Mouse (Mus musculus) ES-E14 (cell line): ENCODE measurements around the gene Inca1. TPM values are rescaled to one million over a fixed set of nuclear protein-coding genes. Genes with fewer than 3 reads are reported as not detected.

Source experiments
- DNase-seq: peaks from one replicate; pipeline ENCODE4 v3.0.0-alpha.2; 2013; ENCODE audit warnings: low read depth, low spot score
- H3K27ac ChIP-seq: 2 replicates; pipeline ENCODE4 v1.5.1; 2012; ENCODE audit warnings: low read depth, mild to moderate bottlenecking, low read length, moderate library complexity, mixed read lengths; ENCODE audit not compliant: poor library complexity, insufficient read depth, severe bottlenecking
- H3K36me3 ChIP-seq: 2 replicates; pipeline ENCODE4 v1.6.1; 2012; ENCODE audit warnings: mild to moderate bottlenecking, low read length, moderate library complexity, mixed read lengths; ENCODE audit not compliant: control insufficient read depth, poor library complexity, insufficient read depth, severe bottlenecking
- H3K4me1 ChIP-seq, 2 experiments: fragments of 150-350 bp in 1 of 2; sonication (generic) in 1 of 2; 2 replicates each; pipeline ENCODE4 v1.6.1; 2012; ENCODE audit warnings: low read length in 2 of 2, mild to moderate bottlenecking in 1 of 2, mixed read lengths in 1 of 2; ENCODE audit not compliant: control insufficient read depth in 2 of 2, insufficient read depth in 2 of 2, poor library complexity in 1 of 2
- H3K4me3 ChIP-seq, 2 experiments: fragments of 150-350 bp in 1 of 2; sonication (generic) in 1 of 2; 2 replicates each; pipeline ENCODE4 v1.5.1; 2012; ENCODE audit warnings: low read length in 2 of 2, low read depth in 1 of 2, mild to moderate bottlenecking in 1 of 2, mixed read lengths in 1 of 2; ENCODE audit not compliant: insufficient read depth in 1 of 2, poor library complexity in 1 of 2, severe bottlenecking in 1 of 2
- H3K9ac ChIP-seq: 2 replicates; pipeline ENCODE4 v1.6.1; 2012; ENCODE audit warnings: low read depth, mild to moderate bottlenecking, low read length, mixed read lengths; ENCODE audit not compliant: poor library complexity, insufficient read depth, severe bottlenecking
- H3K9me3 ChIP-seq: fragments of 150-350 bp; sonication (generic); 2 replicates; pipeline ENCODE4 v1.6.1; 2012; ENCODE audit warnings: low read depth, mild to moderate bottlenecking, low read length; ENCODE audit not compliant: control insufficient read depth, insufficient read depth
- CHD2 ChIP-seq: IDR thresholded peaks from 2 replicates; pipeline ENCODE4 v1.6.1; 2014; ENCODE audit warnings: mild to moderate bottlenecking, low read depth, low read length, inconsistent platforms
- HCFC1 ChIP-seq: IDR thresholded peaks from 2 replicates; pipeline ENCODE4 v1.6.1; 2012; ENCODE audit warnings: low read length, inconsistent platforms, borderline replicate concordance; ENCODE audit not compliant: insufficient read depth
- MAFK ChIP-seq: IDR thresholded peaks from 2 replicates; pipeline ENCODE4 v1.6.1; 2014; ENCODE audit warnings: mild to moderate bottlenecking, low read depth, low read length, inconsistent platforms; ENCODE audit not compliant: insufficient read depth
- ZC3H11A ChIP-seq: IDR thresholded peaks from 2 replicates; pipeline ENCODE4 v1.6.1; 2012; ENCODE audit warnings: low read depth, mild to moderate bottlenecking, inconsistent platforms, low read length, borderline replicate concordance
- ZNF384 ChIP-seq: IDR thresholded peaks from 2 replicates; pipeline ENCODE4 v1.6.1; 2012; ENCODE audit warnings: low read depth, low read length, inconsistent platforms
- in situ Hi-C, 2 experiments: fragments of 600-800 bp; cut with MboI; formaldehyde crosslinking; loops; one replicate each; pipeline ENCODE4 v1.15.1; 2025; ENCODE audit warnings: low sequenced_read_pairs in 2 of 2, inconsistent platforms in 1 of 2; ENCODE audit not compliant: unreplicated experiment in 2 of 2
- total RNA-seq: library from RNA; depleted of rRNA; stranded (reverse); fragments of 300-350 nt; gene quantifications from 2 replicates; pipeline ENCODE4 v1.2.3, GENCODE M21; 2012

The Inca1 gene
- total RNA-seq, 1 experiment = 1.2 TPM

DNA sequence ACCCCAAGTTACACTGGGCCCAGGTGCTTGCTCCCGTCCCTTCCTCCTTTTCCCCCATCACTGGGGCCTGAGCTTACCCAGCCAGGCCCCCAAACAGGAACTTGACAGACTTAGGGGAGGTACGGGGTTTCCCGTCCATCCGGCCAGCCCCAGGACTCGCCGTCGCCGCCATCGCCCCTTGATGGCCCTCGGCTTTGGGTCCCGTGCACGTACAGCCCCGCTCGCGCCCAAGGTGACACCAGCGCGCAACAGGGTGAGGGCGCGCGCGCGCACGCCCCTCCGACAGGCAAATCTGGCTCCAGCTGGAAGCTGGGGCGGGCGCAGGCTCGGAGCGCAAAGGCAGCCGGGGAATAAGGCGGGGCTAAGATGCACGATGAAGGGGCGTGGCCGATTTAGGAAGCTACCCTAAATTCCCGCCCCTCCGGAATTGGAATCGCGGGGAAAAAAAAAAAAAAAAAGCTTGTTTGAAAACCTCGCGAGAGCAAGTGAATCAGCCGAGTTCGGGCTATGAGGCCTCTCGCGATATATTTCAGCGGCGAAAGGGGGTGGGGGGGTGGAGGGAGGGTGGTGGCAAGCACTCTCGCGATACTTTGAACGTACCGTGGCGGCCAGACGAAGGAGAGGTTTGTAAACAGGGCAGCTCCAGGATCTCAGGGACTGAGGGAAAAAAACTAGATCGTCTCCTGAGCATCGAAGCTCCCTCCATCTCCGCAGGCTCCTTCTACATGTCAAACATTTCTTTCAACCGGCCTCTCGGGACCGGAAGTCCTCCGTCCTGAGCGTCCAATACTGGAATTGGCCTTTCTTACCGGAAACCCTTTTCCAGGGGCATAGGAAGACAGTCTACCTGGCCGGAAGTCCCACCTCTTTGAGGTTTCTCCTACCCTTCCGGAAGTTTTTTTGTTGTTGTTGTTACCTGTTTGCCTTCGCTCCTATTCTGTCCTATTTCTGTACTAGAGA lies 53.0 kb downstream of the Inca1 start, which contains the start of the genes Rnf167 and Slc25a11:
Gene Rnf167 (plus strand): TSS at position 545 of the 960 bp plus-strand sequence.
Gene Slc25a11 (minus strand): TSS at position 789 of the 960 bp plus-strand sequence.
- TF ChIP-seq ZC3H11A = no peak
- TF ChIP-seq ZNF384 = peak; percentile 99
- peak; percentile 98 for TF ChIP-seq CHD2
- peak; percentile 59; the same call in 1 of the 2 replicates for TF ChIP-seq HCFC1
- Histone ChIP-seq H3K4me1 (peaks cover 0 to 10% of the 10 kb centered on the region in 2 experiments; a peak in 2 of 4 replicates), H3K36me3 (peaks cover 45% of the 10 kb centered on the region)

DNA sequence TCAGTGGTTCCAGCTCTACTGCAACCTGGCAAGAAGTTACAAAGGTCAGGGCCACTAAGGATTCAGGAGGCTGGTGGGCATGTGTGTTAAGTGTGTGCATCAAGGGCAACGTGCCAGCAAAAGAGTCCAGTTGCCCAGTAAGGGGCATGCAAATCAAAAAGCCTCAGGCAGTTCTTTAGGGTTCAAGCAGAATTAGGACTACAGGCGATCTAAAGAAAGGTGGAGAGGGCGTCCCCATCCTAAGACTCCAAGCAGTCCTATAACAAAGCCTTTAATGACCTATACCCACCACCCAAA lies 53.7 kb downstream of the Inca1 start:
- Histone ChIP-seq H3K4me1 (peaks cover 0 to 10% of the 10 kb centered on the region in 2 experiments; a peak in 2 of 4 replicates), H3K4me3 (peak overlapping the region; percentile 63 to 81), H3K9ac (peak overlapping the region; percentile 95), H3K27ac (peak overlapping the region; percentile 56), H3K36me3 (peaks cover 38% of the 10 kb centered on the region), H3K9me3 (no peaks in the 10 kb centered on the region)
- TF ChIP-seq ZNF384 (no peak), CHD2 (no peak), ZC3H11A (no peak), HCFC1 (no peak), MAFK (no peak)
- in situ Hi-C loops = no loop called here
- DNase-seq = no peak

More for the DNA sequence above, 53.0 kb downstream of the Inca1 start, which contains the start of the genes Rnf167 and Slc25a11:
- in situ Hi-C loops = no loop called here
- peak; percentile 100 for DNase-seq
- Histone ChIP-seq H3K4me3 (peak within 1 kb of the TSS; percentile 78 to 85), H3K9me3 (no peaks in the 10 kb centered on the region), H3K9ac (peak within 1 kb of the TSS; percentile 95), H3K27ac (peak within 1 kb of the TSS; percentile 96)

DNA sequence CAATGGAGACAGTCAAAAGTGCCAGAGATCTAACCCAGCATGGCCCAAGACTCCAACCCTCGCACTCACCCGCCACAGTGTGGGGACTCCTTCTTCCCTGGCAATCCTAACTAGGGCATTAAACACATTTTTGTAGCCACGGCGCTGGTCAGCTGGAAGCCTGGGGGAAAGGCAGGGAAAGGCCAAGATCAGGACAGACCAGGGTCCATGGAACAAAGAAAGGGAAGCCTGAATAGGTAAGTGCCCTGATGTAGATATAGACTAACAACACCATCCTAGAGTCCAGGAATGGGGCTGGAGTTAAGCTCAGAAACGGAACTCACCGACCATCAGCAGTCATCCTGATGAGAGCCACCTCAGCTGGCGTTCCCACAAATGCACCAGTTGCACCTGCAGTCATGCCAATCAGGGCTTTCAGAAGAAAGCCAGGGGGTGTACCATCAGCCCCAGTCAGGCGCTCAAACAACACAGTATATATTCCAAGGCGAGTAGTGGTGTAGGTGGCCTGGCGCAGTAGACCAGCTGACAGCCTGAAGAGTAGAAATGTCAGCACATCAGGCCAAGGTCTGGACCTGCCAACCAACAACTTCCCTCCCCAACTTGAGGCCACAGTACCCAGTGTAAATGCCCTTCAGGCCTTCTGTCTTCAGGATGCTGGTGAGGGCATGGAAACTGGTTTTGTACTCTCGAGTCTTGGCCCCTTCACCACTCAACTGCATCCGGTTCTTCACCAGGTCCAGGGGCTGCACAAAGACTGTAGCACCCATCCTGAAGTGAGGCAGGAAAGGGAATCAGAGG lies 54.3 kb downstream of the Inca1 start:
- no peak overlapping the region for H3K27ac ChIP-seq
- H3K4me3 ChIP-seq = peak overlapping the region; percentile 63 to 81
- in situ Hi-C loops = no loop called here
- peak overlapping the region; percentile 95 for H3K9ac ChIP-seq
- DNase-seq = no peak
- TF ChIP-seq ZC3H11A = no peak
- no peak for TF ChIP-seq CHD2
- TF ChIP-seq MAFK = no peak
- no peak for TF ChIP-seq HCFC1
- TF ChIP-seq ZNF384 = no peak
- no peaks in the 10 kb centered on the region for H3K9me3 ChIP-seq
- peaks cover 0 to 10% of the 10 kb centered on the region in 2 experiments; a peak in 2 of 4 replicates for H3K4me1 ChIP-seq
- H3K36me3 ChIP-seq = peaks cover 33% of the 10 kb centered on the region

DNA sequence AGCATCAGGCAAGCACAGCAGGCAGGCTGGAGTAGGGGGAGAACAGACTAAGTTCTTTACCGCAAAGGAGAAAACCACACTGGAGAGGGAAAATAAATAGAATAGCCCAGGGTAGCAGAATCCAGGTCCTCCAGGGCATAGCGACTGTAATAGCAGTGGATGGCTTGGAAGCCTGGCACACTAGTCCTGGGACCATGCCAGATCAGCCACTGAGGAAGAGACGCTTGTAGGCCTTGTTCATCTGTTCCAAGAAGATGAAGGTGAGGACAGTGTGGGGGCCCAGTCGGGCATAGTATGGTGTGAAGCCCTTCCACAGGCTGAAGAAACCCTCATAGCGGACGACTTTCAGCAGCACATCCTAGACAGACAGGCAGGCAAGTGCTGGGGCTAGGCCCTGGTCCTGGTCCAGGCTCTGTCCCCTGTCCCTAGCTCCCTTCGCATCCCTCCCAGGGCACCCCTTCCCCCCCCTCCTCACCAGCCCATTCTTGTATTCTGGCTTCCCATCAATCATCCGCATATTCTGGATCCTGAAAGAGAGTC lies 55.3 kb downstream of the Inca1 start:
- Histone ChIP-seq H3K9ac (no peak overlapping the region), H3K9me3 (no peaks in the 10 kb centered on the region), H3K4me3 (no peak overlapping the region), H3K4me1 (peaks cover 0 to 10% of the 10 kb centered on the region in 2 experiments; a peak in 2 of 4 replicates), H3K27ac (no peak overlapping the region), H3K36me3 (peaks cover 24% of the 10 kb centered on the region)
- no peak for DNase-seq
- in situ Hi-C loops = no loop called here
- TF ChIP-seq HCFC1 (no peak), MAFK (no peak), CHD2 (no peak), ZNF384 (no peak), ZC3H11A (no peak)
